Mouse (Mus musculus) testis, adult 2 months (tissue): ENCODE results near the gene Rfc2.

ENCODE experiments used
- CTCF ChIP-seq: fragments of 200-500 bp; IDR thresholded peaks from 2 replicates; pipeline ENCODE4 v1.5.1; 2012; ENCODE audit warnings: low read depth, mild to moderate bottlenecking, inconsistent platforms, low read length, moderate library complexity; ENCODE audit not compliant: control insufficient read depth, insufficient read depth, insufficient replicate concordance
- POLR2A ChIP-seq: fragments of 200-500 bp; IDR thresholded peaks from 2 replicates; pipeline ENCODE4 v1.6.1; 2012; ENCODE audit warnings: low read depth, mild to moderate bottlenecking, inconsistent platforms, low read length, moderate library complexity; ENCODE audit not compliant: control insufficient read depth

- TF ChIP-seq CTCF: no peak
- no peak for TF ChIP-seq POLR2A
Measured at GRCm38 (mm10) chr5:134553951-134554546, 27.1 kb upstream of the Rfc2 start.
